Mouse (Mus musculus): ENCODE measurements around the gene Trim71.
"Not testable (repeated sequence)": the region's sequence is repeated elsewhere in the genome, so short reads cannot be mapped to it uniquely, and the experiment has no call there.

Trim71 gene

DNA sequence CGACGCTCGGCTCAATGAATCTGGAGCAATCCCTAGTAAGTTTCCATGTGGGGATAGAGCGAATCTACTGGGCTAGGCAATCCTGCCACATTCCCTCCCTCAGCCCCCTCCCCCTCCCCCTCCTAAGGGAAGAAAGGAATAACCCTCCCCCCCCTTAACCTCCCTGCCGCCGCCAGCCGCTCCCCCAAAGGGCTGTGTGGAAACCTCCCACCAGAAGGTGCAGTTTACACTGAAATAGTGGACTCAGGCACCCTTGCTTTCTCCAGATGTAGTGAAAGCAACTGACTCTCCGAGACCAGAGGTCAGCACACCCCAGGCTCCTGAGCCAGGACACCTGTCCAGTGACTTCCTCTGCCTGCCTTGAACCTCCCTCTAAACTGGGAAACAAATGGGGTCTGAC is 37.6 kb downstream of the Trim71 start:
- DNase-seq (ENCODE audit: low read depth, low spot score), result no peak

DNA sequence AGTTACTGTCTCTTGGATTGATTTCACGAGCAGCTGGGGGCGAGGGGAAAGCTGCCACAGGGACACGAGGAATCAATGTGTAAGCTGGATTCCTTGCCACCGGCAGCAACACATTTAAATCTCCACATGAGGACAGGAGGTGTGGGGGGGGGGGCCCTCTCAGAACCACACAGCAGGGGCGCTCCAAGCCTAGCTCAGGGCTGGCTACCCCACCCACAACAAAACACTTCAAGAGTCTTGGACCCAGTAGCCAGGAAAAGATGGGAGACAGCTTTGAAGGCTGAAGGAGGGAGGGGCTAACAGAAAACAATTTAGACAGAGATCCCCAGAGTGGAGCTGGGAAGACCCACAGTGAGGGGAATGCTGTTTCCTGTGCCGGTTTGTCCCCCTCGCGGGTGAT is 38.3 kb downstream of the Trim71 start:
- DNase-seq (ENCODE audit: low read depth, low spot score), result no peak

DNA sequence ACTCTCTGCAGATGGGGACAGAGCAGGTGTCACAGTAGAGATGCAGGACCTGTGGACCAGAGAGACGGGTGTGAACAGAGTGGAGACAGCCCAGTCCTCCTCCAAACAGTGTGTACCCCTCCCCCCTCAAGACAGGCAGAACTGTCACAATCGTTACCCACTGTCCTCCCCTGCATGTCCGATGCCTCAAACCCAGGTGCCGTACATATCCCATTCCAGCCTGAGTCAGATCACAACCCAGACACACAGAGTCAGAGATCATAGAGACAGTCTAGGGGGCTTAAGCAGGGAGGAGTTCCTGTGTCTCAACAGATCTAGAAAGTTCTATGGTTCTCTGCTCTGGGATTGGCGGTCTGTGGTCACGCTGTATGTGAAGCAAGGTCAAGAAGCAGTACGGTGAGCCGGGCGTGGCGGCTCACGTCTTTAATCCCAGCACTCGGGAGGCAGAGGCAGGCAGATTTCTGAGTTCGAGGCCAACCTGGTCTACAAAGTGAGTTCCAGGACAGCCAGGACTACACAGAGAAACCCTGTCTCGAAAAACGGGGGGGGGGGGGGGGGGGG is 39.0 kb downstream of the Trim71 start:
- DNase-seq (ENCODE audit: low read depth, low spot score), result no peak

DNA sequence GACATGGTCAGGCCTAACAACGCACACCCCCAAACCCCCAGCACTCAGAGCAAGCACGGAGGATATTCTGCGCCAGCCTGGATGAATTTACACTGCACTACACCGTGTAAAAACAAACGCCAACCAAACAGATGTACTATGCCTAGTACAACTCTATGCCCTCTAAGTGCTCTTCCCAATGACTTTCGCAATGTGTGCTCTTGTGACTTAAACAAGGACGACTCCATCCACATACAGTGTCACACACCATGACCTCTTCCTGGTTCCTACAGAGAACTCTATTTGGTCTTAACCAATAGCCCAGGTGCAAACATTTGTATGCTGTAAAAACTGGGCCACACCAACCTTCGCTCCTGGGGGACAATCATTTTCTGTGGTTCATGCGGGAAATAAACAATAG is 41.7 kb downstream of the Trim71 start:
- DNase-seq (ENCODE audit: low read depth, low spot score), result no peak

GRCm38 (mm10) chr9:114522041-114522440 is 42.1 kb downstream of the Trim71 start:
- DNase-seq (ENCODE audit: low read depth, low spot score), result peak; percentile 26

- not testable (repeated sequence) for DNase-seq (ENCODE audit: low read depth, low spot score)
Observed at GRCm38 (mm10) chr9:114520529-114520928, 43.6 kb downstream of the Trim71 start.

- no peak for DNase-seq (ENCODE audit: low read depth, low spot score)
Observed at GRCm38 (mm10) chr9:114518812-114519477, 45.2 kb downstream of the Trim71 start.

DNA sequence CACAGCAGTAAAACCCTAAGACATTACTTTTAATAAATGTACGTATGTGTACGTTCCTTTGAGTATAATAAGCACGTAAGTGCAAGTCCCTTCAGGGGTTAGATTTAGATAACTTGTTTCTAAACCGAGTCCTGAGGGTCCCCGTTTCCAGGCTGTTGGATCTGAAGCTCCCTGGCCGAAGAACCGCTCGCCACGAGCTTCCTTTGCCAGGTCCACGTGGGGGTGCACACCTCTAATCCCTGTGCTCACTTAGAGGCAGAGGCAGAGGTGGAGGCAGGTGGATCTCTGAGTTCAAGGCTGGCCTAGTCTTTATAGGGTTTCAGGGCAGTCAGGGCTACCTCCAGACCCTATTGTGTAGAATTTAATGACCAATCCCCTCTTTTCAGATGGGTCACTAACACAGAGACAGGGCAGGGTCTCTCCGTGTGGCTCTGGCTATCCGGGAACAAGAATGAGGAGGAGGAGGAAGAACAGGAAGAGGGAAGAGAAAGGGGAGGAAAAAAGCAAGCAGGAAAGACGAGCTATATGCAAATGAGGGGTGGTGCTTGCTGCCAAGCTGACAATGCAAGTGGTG is 46.2 kb downstream of the Trim71 start:
- DNase-seq (ENCODE audit: low read depth, low spot score), result no peak

DNA sequence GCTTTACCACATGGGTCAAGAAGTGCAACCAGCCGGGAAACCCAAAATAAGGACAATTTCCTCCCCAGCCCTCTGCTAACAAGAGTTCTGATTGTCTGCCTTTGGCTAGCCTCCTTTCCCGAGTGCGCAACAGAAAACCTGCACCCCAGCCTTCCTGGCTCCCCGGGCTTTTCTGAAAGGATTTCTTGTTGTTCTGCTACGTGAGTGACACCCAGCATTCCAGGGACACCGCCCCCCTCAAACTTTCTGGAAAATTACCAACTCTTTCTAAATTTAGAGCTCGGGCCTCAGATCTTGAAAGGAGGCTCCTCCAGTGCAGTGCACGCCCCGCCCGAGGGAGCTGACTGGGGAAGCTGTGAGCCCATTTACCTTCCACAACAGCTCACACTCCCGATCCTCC is 48.8 kb downstream of the Trim71 start, which contains the start of gene C130032M10Rik:
C130032M10Rik (plus strand) TSS at position 334 of the 400 bp plus-strand sequence.
- DNase-seq (ENCODE audit: low read depth, low spot score), result no peak

DNA sequence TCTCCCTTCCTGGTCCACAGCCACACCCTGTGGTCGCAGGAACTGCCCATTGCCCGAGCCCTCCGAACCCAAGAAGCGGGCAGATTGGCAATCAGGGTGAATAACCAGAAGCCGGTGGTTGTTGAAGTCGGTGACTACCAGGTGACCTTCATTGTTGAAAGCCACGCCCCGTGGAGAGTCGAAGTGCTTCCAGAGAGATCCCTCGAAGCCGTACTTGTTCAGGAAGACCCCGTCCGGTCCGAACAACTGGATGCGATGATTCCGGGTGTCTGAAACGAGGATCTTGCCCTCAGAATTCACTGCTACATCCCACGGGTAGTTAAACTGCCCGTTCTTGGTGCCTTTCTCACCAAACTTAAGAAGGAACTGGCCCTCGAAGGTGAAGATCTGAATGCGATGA is 51.3 kb downstream of the Trim71 start:
- DNase-seq (ENCODE audit: low read depth, low spot score), result no peak

DNA sequence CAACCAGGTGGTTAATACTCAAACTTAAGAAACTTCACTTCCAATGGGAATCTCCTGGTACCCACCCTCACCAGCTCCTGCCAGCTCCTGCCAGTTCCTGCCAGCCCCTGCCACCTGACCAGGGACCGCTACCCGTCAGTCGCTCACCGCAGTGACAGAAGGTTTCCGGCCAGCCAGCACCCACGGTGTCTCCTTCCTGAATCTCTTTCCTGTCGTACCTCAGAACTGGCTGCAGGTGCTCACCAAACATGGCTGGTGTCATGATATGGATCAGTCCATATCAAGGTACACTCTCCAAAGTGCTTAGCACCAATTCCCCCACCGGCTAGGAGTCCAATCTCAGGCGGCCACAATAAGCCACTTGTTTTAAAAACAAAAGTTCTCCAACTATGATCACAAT is 54.4 kb downstream of the Trim71 start:
- DNase-seq (ENCODE audit: low read depth, low spot score), result peak; percentile 68

DNA sequence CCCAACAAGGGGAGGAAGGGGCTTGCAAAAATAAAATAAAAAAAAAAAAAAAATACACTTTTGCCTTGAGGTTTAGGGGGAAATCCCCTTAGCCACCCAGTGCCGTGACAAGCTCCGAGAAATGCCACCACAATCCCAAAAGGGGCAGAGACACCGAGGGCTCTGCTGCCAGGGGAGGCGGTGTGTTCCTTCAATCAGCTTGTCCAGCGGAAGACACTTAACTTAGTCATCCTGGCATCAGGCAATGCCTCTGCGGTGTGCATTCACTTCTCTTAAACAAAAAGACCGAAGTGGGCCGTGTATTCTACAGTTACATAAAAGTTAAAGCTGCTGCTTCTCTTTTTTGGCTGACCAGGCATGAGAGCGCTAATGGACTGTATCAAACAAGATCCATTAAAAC is 56.7 kb downstream of the Trim71 start:
- DNase-seq (ENCODE audit: low read depth, low spot score), result peak; percentile 55

- no peak for DNase-seq (ENCODE audit: low read depth, low spot score)
Observed at GRCm38 (mm10) chr9:114506564-114506963, 57.6 kb downstream of the Trim71 start.

- no peak for DNase-seq (ENCODE audit: low read depth, low spot score)
Observed at GRCm38 (mm10) chr9:114504816-114505215, 59.4 kb downstream of the Trim71 start, which contains the start of gene Ccr4. Gene Ccr4, minus strand, starts transcription at chr9:114504916.

GRCm38 (mm10) chr9:114502711-114503427 is 61.3 kb downstream of the Trim71 start:
- DNase-seq (ENCODE audit: low read depth, low spot score), result no peak

DNA sequence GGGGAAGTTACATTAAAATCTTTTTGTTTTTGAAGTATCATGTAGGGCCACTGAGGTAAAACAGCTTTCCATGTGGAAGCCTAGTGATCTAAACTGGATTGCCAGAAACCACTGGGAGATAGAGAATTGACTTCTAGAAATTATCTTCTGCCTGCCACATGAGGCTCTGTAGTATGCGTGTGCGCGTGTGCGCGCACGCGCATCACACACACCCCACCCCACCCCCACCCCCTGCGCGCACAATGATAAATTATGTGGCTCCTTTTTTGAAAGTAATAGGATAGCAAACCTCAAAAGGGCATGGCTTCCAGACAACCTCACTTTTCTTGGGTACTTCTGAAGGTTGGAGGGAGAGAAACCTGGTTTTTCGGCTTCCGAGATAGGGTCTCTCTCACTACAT is 62.3 kb downstream of the Trim71 start:
- DNase-seq (ENCODE audit: low read depth, low spot score), result no peak

DNA sequence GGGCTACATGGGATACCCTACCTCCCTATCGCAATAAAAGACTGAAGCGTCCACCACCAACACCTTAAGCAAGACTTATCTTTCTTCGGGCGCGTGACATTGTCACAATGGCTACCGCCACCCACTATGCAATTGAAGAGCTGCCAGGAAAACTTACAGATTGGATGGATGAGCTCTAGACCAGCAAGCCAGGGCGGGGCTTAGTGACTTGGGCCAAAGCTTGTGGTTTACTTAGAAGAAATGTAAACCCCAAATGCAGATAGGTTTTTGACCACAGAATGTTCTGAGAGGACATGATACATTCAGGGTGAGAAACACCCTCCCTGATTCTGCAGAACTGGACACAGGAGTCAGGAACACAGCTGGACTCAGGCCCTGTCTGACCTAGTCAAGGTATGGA is 63.1 kb downstream of the Trim71 start:
- DNase-seq (ENCODE audit: low read depth, low spot score), result no peak

- peak; percentile 85 for DNase-seq (ENCODE audit: low read depth, low spot score)
Observed at GRCm38 (mm10) chr9:114499783-114500515, 64.2 kb downstream of the Trim71 start.

DNA sequence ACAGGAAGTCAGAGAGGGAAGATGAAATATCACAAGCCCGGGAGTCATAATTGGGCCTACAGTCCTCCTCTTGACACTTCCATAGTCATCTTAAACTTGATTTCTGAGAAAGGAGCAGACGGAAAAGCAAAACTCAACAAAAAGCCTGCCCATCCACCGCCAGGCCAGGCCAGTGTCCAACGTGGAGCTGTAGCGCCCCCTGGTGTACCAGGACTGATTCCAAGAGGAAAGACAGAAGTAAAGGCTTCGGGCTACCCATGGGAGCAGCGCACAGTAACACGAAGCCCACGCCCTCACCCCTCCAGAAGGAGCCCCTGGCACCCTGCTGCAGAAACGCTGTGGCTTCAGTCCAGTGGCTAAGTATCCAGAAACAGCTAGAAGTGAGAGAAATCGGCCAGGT is 66.0 kb downstream of the Trim71 start:
- peak; percentile 93 for DNase-seq (ENCODE audit: low read depth, low spot score)

GRCm38 (mm10) chr9:114496469-114496868 is 67.7 kb downstream of the Trim71 start:
- peak; percentile 74 for DNase-seq (ENCODE audit: low read depth, low spot score)

- DNase-seq (ENCODE audit: low read depth, low spot score), result no peak
Observed at GRCm38 (mm10) chr9:114487481-114488258, 76.5 kb downstream of the Trim71 start.

All from CD4-positive, CD25-positive, alpha-beta regulatory T cell, adult 2 months (primary cell).